Mouse (Mus musculus): ENCODE measurements around the gene Hmgn2. TPM values are rescaled to one million over a fixed set of nuclear protein-coding genes. Genes with fewer than 3 reads are reported as not detected.
A peak's percentile ranks its signal among the peaks of the same experiment; 100 is the strongest.

Hmgn2 gene
- 176 TPM for polyA plus RNA-seq (2012; fragmentation: generic; extraction: Trizol)
- long read RNA-seq, experiment 1, transcript Hmgn2-210 (5 exons, 630 nt) = minor isoform, 10 of 473 reads
- long read RNA-seq, experiment 1, transcript Hmgn2-203 (6 exons, 1,265 nt) = major isoform, 442 of 473 reads
- long read RNA-seq, experiment 1, partial matches to known transcripts = 0 of 473 reads
- long read RNA-seq, experiment 1, other reads (novel, unspliced or antisense) = 15 of 473 reads
- long read RNA-seq, experiment 2, transcript Hmgn2-203 (6 exons, 1,265 nt) = major isoform, 639 of 655 reads
- long read RNA-seq, experiment 2, partial matches to known transcripts = 1 of 655 reads
- long read RNA-seq, experiment 2, other reads (novel, unspliced or antisense) = 7 of 655 reads

DNA sequence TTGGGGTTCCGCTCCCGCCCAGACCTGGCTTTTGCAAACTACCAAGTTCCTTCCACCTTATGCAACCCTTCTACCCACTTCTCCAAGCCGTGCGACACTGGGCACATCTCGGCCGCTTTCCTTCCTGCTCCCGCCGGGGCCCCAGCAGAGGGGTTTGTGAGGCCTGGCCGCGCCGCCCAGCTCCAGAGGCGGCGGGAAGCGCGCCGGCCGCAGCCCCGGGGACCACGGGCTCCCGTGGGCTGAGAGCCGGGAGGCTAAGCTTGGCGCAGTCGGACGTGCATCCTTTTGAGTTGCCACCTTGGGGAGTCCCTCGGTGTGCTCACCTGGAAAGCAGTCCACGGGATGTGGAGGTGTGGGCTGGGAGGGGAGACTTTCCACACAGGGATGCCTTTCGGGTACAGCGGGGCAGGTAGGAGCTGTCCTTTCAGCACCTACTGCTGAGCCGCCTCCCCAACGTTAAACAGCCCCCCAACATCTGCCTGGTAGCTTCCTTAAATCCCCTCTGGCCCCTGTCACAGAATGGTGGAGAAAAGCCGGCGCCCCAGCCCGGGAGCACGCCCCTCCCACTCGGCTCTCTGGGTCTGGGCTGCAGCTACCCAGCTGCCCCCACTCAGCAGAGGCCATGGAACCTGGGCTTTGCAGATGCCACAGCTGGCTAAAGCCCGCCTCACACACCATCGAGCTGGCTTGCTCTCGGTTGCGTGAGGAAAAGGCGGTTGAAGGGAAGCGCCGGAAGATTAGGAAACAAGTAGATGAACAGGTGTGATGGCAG is at the start of gene Hmgn2:
Gene Hmgn2, minus strand, starts transcription at position 501 of the 772 bp plus-strand sequence.
- peak within 1 kb of the TSS; percentile 97 for H3ac ChIP-seq (ENCODE audit: control insufficient read depth, insufficient read length, low read depth)
- TF ChIP-seq USF1 (IDR thresholded peaks at IDR 0.05; ENCODE audit: low read depth) (no peak), MYOD1 (IDR thresholded peaks at IDR 0.05; ENCODE audit: control insufficient read depth, insufficient read length, low read depth) (no peak), CTCF (IDR thresholded peaks at IDR 0.05; ENCODE audit: control insufficient read depth, insufficient read depth, insufficient read length) (no peak), MYOG (IDR thresholded peaks at IDR 0.05; ENCODE audit: control insufficient read depth, extremely low read depth, insufficient read length) (no peak), CEBPB (IDR thresholded peaks at IDR 0.05; ENCODE audit: low read depth) (no peak), MAX (IDR thresholded peaks at IDR 0.05) (no peak)
- peak within 1 kb of the TSS; percentile 65 for H3K4me3 ChIP-seq (ENCODE audit: insufficient read depth, poor library complexity, severe bottlenecking)
- H3K79me3 ChIP-seq (ENCODE audit: low read depth) = peaks cover 11% of the 10 kb centered on the region
- peaks cover 18% of the 10 kb centered on the region for H3K79me2 ChIP-seq (ENCODE audit: control insufficient read depth, insufficient read depth)
- no peaks in the 10 kb centered on the region for H3K27me3 ChIP-seq (ENCODE audit: control insufficient read depth, insufficient read depth, insufficient read length)
- peaks cover 22% of the 10 kb centered on the region for H3K36me3 ChIP-seq (ENCODE audit: control insufficient read depth, insufficient read depth)

DNA sequence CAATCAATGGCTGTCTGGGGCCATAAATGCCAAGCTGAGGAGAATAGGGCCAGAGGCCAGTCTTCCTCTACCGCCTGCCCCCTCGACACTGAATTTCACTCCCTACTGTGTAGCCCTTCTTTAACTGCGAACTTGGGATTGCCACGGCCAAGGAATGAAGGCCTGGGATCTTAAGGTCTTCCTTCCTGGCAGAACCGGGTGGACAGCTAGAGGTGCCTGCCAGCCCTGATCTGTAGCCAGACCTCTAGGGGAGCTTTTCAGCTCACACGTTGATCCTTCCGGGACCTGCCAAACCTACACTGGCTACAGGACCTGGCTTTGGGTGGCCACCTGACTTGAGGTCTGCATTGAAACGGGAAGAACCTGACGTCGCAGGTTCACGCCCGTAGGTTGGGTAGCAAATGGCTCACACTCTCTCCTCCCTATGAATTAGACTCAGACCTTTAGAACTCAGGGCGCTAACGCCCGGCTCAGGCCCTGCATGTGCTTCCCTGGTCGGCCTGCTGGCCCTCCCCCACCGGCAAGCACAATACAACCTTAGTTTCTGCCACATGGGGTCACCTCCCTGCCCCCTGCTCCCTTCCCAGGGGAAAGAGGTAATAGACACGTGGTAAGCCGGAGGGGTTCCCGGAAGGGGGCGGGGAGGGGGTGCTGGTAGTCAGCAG is 48.9 kb upstream of the Hmgn2 start:
- TF ChIP-seq USF1 (IDR thresholded peaks at IDR 0.05; ENCODE audit: low read depth) (no peak), CEBPB (IDR thresholded peaks at IDR 0.05; ENCODE audit: low read depth) (no peak), MAX (IDR thresholded peaks at IDR 0.05) (no peak), FOSL1 (IDR thresholded peaks at IDR 0.05; ENCODE audit: insufficient read depth, low read length, poor library complexity, severe bottlenecking) (no peak), MYOG (IDR thresholded peaks at IDR 0.05; ENCODE audit: control insufficient read depth, extremely low read depth, insufficient read length) (no peak), MYOD1 (IDR thresholded peaks at IDR 0.05; ENCODE audit: control insufficient read depth, insufficient read length, low read depth) (no peak), CTCF (IDR thresholded peaks at IDR 0.05; ENCODE audit: control insufficient read depth, insufficient read depth, insufficient read length) (no peak)
- Histone ChIP-seq H3K4me3 (ENCODE audit: insufficient read depth, poor library complexity, severe bottlenecking) (no peak overlapping the region), H3K79me2 (ENCODE audit: control insufficient read depth, insufficient read depth) (no peaks in the 10 kb centered on the region), H3K36me3 (ENCODE audit: control insufficient read depth, insufficient read depth) (no peaks in the 10 kb centered on the region), H3ac (ENCODE audit: control insufficient read depth, insufficient read length, low read depth) (no peak overlapping the region), H3K27me3 (ENCODE audit: control insufficient read depth, insufficient read depth, insufficient read length) (peaks cover 52% of the 10 kb centered on the region), H3K79me3 (ENCODE audit: low read depth) (no peaks in the 10 kb centered on the region)

DNA sequence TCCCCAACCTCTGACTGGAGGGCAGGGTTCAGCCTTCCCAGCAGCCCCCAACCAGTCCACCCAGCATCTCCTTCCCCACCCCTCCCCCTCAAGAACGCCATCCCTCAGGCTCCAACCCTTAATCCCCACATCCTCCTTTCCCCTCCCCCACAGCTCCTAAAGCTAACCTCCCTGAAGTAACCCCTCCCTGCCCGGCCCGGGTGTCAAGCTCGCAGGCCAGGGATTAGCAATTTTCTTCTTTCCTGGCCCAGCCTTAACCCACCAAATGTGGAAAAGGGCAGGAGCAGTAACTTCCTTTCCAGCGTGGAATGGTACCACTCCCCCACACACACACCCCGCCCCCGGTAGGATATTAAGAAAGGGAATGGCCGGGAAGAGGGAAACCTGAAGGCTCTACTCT is 48.3 kb upstream of the Hmgn2 start:
- H3K4me3 ChIP-seq (ENCODE audit: insufficient read depth, poor library complexity, severe bottlenecking) = no peak overlapping the region
- H3K79me2 ChIP-seq (ENCODE audit: control insufficient read depth, insufficient read depth) = no peaks in the 10 kb centered on the region
- no peak overlapping the region for H3ac ChIP-seq (ENCODE audit: control insufficient read depth, insufficient read length, low read depth)
- H3K79me3 ChIP-seq (ENCODE audit: low read depth) = no peaks in the 10 kb centered on the region
- peaks cover 57% of the 10 kb centered on the region for H3K27me3 ChIP-seq (ENCODE audit: control insufficient read depth, insufficient read depth, insufficient read length)
- no peaks in the 10 kb centered on the region for H3K36me3 ChIP-seq (ENCODE audit: control insufficient read depth, insufficient read depth)
- TF ChIP-seq CEBPB (IDR thresholded peaks at IDR 0.05; ENCODE audit: low read depth) (no peak), MYOD1 (IDR thresholded peaks at IDR 0.05; ENCODE audit: control insufficient read depth, insufficient read length, low read depth) (no peak), MYOG (IDR thresholded peaks at IDR 0.05; ENCODE audit: control insufficient read depth, extremely low read depth, insufficient read length) (no peak), USF1 (IDR thresholded peaks at IDR 0.05; ENCODE audit: low read depth) (no peak), CTCF (IDR thresholded peaks at IDR 0.05; ENCODE audit: control insufficient read depth, insufficient read depth, insufficient read length) (no peak), FOSL1 (IDR thresholded peaks at IDR 0.05; ENCODE audit: insufficient read depth, low read length, poor library complexity, severe bottlenecking) (no peak)

DNA sequence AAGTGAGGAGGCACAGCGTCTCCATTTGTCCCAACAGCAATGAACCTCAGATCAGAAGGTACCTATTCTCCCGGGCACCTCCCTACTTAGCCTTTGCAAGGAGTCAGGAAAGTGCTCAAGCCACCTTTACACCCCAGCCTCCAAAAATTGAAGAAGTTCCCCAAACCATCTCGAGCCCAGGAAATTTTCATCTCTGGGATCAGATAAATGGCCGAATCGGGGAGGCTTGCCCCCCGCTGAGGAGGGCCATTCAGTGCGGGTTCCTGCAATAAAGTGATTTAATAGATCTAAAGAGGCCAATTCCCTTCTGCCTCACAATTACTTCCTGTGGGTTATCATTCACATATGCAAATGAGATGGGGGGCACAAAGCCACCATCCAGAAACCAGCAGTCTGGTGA is 47.8 kb upstream of the Hmgn2 start:
- Histone ChIP-seq H3K27me3 (ENCODE audit: control insufficient read depth, insufficient read depth, insufficient read length) (peaks cover 57% of the 10 kb centered on the region), H3K79me3 (ENCODE audit: low read depth) (no peaks in the 10 kb centered on the region), H3K36me3 (ENCODE audit: control insufficient read depth, insufficient read depth) (no peaks in the 10 kb centered on the region), H3K4me3 (ENCODE audit: insufficient read depth, poor library complexity, severe bottlenecking) (no peak overlapping the region), H3K79me2 (ENCODE audit: control insufficient read depth, insufficient read depth) (no peaks in the 10 kb centered on the region), H3ac (ENCODE audit: control insufficient read depth, insufficient read length, low read depth) (no peak overlapping the region)
- TF ChIP-seq MYOG (IDR thresholded peaks at IDR 0.05; ENCODE audit: control insufficient read depth, extremely low read depth, insufficient read length) (no peak), USF1 (IDR thresholded peaks at IDR 0.05; ENCODE audit: low read depth) (no peak), MAX (IDR thresholded peaks at IDR 0.05) (no peak), MYOD1 (IDR thresholded peaks at IDR 0.05; ENCODE audit: control insufficient read depth, insufficient read length, low read depth) (no peak), CTCF (IDR thresholded peaks at IDR 0.05; ENCODE audit: control insufficient read depth, insufficient read depth, insufficient read length) (no peak), CEBPB (IDR thresholded peaks at IDR 0.05; ENCODE audit: low read depth) (no peak), FOSL1 (IDR thresholded peaks at IDR 0.05; ENCODE audit: insufficient read depth, low read length, poor library complexity, severe bottlenecking) (no peak)

DNA sequence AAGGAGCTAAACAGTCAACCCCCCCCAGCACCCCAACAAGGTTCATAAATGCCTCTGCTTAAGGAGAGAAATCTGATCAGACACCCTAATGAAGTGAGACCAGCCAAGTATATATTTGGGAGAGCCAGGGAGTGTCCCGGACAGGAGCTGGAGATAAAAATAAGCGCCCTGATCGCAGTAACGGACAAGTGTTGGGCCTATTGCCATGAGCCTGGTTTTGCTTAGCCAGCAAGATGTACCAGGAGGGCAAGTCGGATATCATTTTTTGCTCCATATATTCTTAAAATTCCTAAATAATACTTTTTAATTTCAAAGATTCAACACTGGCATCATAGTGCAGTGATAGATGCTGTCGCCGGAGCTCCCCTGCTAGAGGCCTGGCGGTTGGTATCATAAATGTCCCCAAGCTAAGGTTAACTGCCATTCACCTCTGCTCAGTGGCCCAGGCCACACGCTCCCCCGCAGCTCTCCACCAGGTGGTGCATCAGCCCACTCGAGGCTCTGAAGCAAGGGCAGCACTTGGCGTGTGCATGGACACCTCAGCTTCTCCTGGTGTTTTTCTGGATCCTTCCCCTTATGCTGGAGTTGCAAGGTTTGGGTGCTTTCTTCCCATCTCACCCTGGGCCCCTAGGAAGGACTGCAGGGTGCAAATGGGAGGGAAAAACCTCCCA is 44.5 kb upstream of the Hmgn2 start:
- Histone ChIP-seq H3K36me3 (ENCODE audit: control insufficient read depth, insufficient read depth) (no peaks in the 10 kb centered on the region), H3K4me3 (ENCODE audit: insufficient read depth, poor library complexity, severe bottlenecking) (no peak overlapping the region)

More for the DNA sequence above, 44.5 kb upstream of the Hmgn2 start:
- Histone ChIP-seq H3K79me3 (ENCODE audit: low read depth) (no peaks in the 10 kb centered on the region), H3K27me3 (ENCODE audit: control insufficient read depth, insufficient read depth, insufficient read length) (peaks cover 49% of the 10 kb centered on the region), H3ac (ENCODE audit: control insufficient read depth, insufficient read length, low read depth) (no peak overlapping the region), H3K79me2 (ENCODE audit: control insufficient read depth, insufficient read depth) (no peaks in the 10 kb centered on the region)
- TF ChIP-seq CTCF (IDR thresholded peaks at IDR 0.05; ENCODE audit: control insufficient read depth, insufficient read depth, insufficient read length) = peak; percentile 42
- no peak for TF ChIP-seq MAX (IDR thresholded peaks at IDR 0.05)

All from C2C12 (cell line).